ENCODE assay signal across 18 mouse cellular contexts in the genomic region with DNA sequence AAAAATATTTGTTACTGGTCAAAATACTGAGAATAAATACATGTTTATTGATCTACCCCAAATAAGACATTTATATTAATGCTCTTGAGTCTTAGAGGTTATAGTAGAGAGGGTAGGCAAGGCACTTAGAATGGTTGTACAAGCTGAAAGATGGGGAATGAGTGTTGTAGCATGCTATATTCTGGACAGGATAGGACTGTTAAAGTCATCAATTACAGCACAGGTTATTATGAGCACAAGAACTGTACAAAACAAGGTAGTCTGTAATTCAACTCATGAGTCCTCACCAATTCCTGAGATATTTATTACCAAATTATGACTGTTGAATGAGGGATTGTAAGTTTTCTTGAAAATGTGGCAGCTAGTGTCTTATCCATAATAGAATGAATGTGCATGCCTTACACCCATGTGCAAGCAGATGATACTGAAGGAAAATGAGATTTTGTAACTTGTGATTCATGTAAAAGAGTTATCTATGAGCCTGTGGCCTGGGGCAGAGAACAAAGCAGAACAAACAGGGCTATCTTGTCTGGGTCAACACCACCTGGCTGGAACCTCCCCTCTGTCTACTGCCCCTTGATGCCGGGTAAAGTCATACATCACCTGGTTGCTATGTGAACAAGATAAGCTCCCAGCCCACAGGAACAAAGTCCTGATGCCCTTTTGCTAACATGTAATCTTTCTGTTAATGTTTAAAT. TPM values are rescaled to one million over a fixed set of nuclear protein-coding genes. Genes with fewer than 3 reads are reported as not detected.
"Had no signal": no experiment of that assay in that cellular context is flagged by ENCODE, and none has a peak within 500 bp of the region (broad histone marks: within the 10 kb centered on the region; RNA-seq: fewer than 3 reads in every experiment).

No protein-coding gene starts in this region.

- H3K4me2 ChIP-seq: hindbrain, embryonic 15.5 days; limb, embryonic 12.5 days; midbrain, embryonic 12.5 days; neural tube, embryonic 15.5 days had no signal

- H3K27ac ChIP-seq: hindbrain, embryonic 15.5 days; limb, embryonic 12.5 days; midbrain, embryonic 12.5 days; neural tube, embryonic 15.5 days had no signal

- H3K36me3 ChIP-seq: hindbrain, embryonic 15.5 days; limb, embryonic 12.5 days; midbrain, embryonic 12.5 days; neural tube, embryonic 15.5 days had no signal

- H3K27me3 ChIP-seq: hindbrain, embryonic 15.5 days; limb, embryonic 12.5 days; midbrain, embryonic 12.5 days; neural tube, embryonic 15.5 days had no signal

- DNase-seq: kidney, adult 2 months; kidney, postnatal 36 days; lung, adult 18-20 months; right cerebral cortex, postnatal 4 days; spleen, adult 18-20 months; thymus, postnatal 4 days had no signal

- H3K4me1 ChIP-seq: hindbrain, embryonic 15.5 days; limb, embryonic 12.5 days; midbrain, embryonic 12.5 days; neural tube, embryonic 15.5 days had no signal

- H3K4me3 ChIP-seq: hindbrain, embryonic 15.5 days; limb, embryonic 12.5 days; midbrain, embryonic 12.5 days; myocyte; neural tube, embryonic 15.5 days had no signal

- H3K9ac ChIP-seq: hindbrain, embryonic 15.5 days; limb, embryonic 12.5 days; midbrain, embryonic 12.5 days; neural tube, embryonic 15.5 days had no signal

RNA-seq across cellular contexts. Expression of a gene that starts 23.3 kb away (rescaled TPM):
- total RNA-seq: layer of hippocampus, adult 18-20 months; layer of hippocampus, postnatal 10 days; left cerebral cortex, postnatal 36 days; megakaryocyte-erythroid progenitor cell, adult 5-6 weeks had no signal
- polyA plus RNA-seq: hindbrain, embryonic 15.5 days; kidney, adult 2 months; kidney, embryonic 16.5 days; limb, embryonic 12.5 days; lung, embryonic 16.5 days; midbrain, embryonic 12.5 days; myocyte; neural tube, embryonic 11.5 days; neural tube, embryonic 15.5 days had no signal
